Mouse (Mus musculus): ENCODE data around the gene Hist3h2ba. TPM values are rescaled to one million over a fixed set of nuclear protein-coding genes. Genes with fewer than 3 reads are reported as not detected.
A peak's percentile ranks its signal among the peaks of the same experiment; 100 is the strongest.

The Hist3h2ba gene
- 100 to 1,000 TPM in 3 of 4 experiments, 10 to 100 TPM in 1; 96.1 to 129 (median 115) TPM for total RNA-seq (2022)

GRCm38 (mm10) chr11:58948542-58949479, at the start of gene Hist3h2ba:
Hist3h2ba (plus strand) TSS chr11:58948920.
- peak; percentile 79 to 80 for DNase-seq (ENCODE audit: low spot score in 2 of 2)

GRCm38 (mm10) chr11:58901080-58901479, 47.6 kb upstream of the Hist3h2ba start:
- DNase-seq (ENCODE audit: low spot score in 2 of 2): no peak

GRCm38 (mm10) chr11:58903511-58904409, 45.0 kb upstream of the Hist3h2ba start, which contains the start of gene Zfp39:
Zfp39 (minus strand) TSS chr11:58904225.
- DNase-seq (ENCODE audit: low spot score in 2 of 2): peak; percentile 91 to 95

- DNase-seq (ENCODE audit: low spot score in 2 of 2): no peak
Observed at GRCm38 (mm10) chr11:58904410-58904718, 44.4 kb upstream of the Hist3h2ba start.

GRCm38 (mm10) chr11:58904838-58905237, 43.9 kb upstream of the Hist3h2ba start:
- DNase-seq (ENCODE audit: low spot score in 2 of 2): no peak

GRCm38 (mm10) chr11:58913776-58914175, 34.9 kb upstream of the Hist3h2ba start:
- DNase-seq (ENCODE audit: low spot score in 2 of 2): no peak

- no peak for DNase-seq (ENCODE audit: low spot score in 2 of 2)
Observed at GRCm38 (mm10) chr11:58914461-58915028, 34.2 kb upstream of the Hist3h2ba start.

- DNase-seq (ENCODE audit: low spot score in 2 of 2): no peak
Observed at GRCm38 (mm10) chr11:58916879-58917744, 31.6 kb upstream of the Hist3h2ba start.

GRCm38 (mm10) chr11:58917745-58918366, 30.9 kb upstream of the Hist3h2ba start, which contains the start of gene Btnl10:
Btnl10 (plus strand) TSS chr11:58917908.
- DNase-seq (ENCODE audit: low spot score in 2 of 2): no peak

- no peak for DNase-seq (ENCODE audit: low spot score in 2 of 2)
Observed at GRCm38 (mm10) chr11:58918759-58919158, 30.0 kb upstream of the Hist3h2ba start.

- no peak for DNase-seq (ENCODE audit: low spot score in 2 of 2)
Observed at GRCm38 (mm10) chr11:58922420-58922819, 26.3 kb upstream of the Hist3h2ba start.

- no peak for DNase-seq (ENCODE audit: low spot score in 2 of 2)
Observed at GRCm38 (mm10) chr11:58926651-58927050, 22.1 kb upstream of the Hist3h2ba start.

- no peak for DNase-seq (ENCODE audit: low spot score in 2 of 2)
Observed at GRCm38 (mm10) chr11:58927053-58927452, 21.7 kb upstream of the Hist3h2ba start.

- DNase-seq (ENCODE audit: low spot score in 2 of 2): no peak
Observed at GRCm38 (mm10) chr11:58927790-58928651, 20.7 kb upstream of the Hist3h2ba start.

GRCm38 (mm10) chr11:58929055-58929454, 19.7 kb upstream of the Hist3h2ba start:
- no peak for DNase-seq (ENCODE audit: low spot score in 2 of 2)

GRCm38 (mm10) chr11:58929641-58930040, 19.1 kb upstream of the Hist3h2ba start:
- no peak for DNase-seq (ENCODE audit: low spot score in 2 of 2)

- no peak for DNase-seq (ENCODE audit: low spot score in 2 of 2)
Observed at GRCm38 (mm10) chr11:58930254-58930653, 18.5 kb upstream of the Hist3h2ba start.

GRCm38 (mm10) chr11:58931576-58931975, 17.1 kb upstream of the Hist3h2ba start:
- no peak for DNase-seq (ENCODE audit: low spot score in 2 of 2)

- no peak for DNase-seq (ENCODE audit: low spot score in 2 of 2)
Observed at GRCm38 (mm10) chr11:58937909-58938308, 10.8 kb upstream of the Hist3h2ba start.
